Mouse (Mus musculus): ENCODE data around the gene Dzip1. TPM values are rescaled to one million over a fixed set of nuclear protein-coding genes. Genes with fewer than 3 reads are reported as not detected.

Dzip1 gene
- total and polyA plus RNA-seq, 3 experiments = 0.16 to 0.83 (median 0.51) TPM

GRCm38 (mm10) chr14:118827283-118827904 lies 97.9 kb downstream of the Dzip1 start:
- TF ChIP-seq JUND (conservative IDR thresholded peaks at IDR 0.05; ENCODE audit: low read depth, low read length) (no peak), UBTF (IDR thresholded peaks at IDR 0.05; ENCODE audit: low read depth, low read length) (no peak), RCOR1 (conservative IDR thresholded peaks at IDR 0.05; ENCODE audit: low read depth, low read length) (no peak), CHD2 (IDR thresholded peaks at IDR 0.05; ENCODE audit: low read length) (no peak), PAX5 (IDR thresholded peaks at IDR 0.05; ENCODE audit: low read length) (no peak), BHLHE40 (IDR thresholded peaks at IDR 0.05; ENCODE audit: low read depth, low read length) (no peak), CHD1 (IDR thresholded peaks at IDR 0.05; ENCODE audit: low read depth, low read length) (no peak), ZKSCAN1 (IDR thresholded peaks at IDR 0.05; ENCODE audit: borderline replicate concordance, low read depth, low read length) (no peak), USF2 (conservative IDR thresholded peaks at IDR 0.05; ENCODE audit: low read depth, low read length) (no peak), E2F4 (IDR thresholded peaks at IDR 0.05; ENCODE audit: insufficient replicate concordance, low read depth, low read length) (no peak), TCF12 (IDR thresholded peaks at IDR 0.05; ENCODE audit: low read depth, low read length) (no peak), MAX (IDR thresholded peaks at IDR 0.05; ENCODE audit: low read length) (no peak), MXI1 (IDR thresholded peaks at IDR 0.05; ENCODE audit: low read depth, low read length) (no peak), KAT2A (IDR thresholded peaks at IDR 0.05; ENCODE audit: insufficient replicate concordance, low read length) (no peak), ZNF384 (IDR thresholded peaks at IDR 0.05; ENCODE audit: low read depth, low read length) (no peak), NRF1 (IDR thresholded peaks at IDR 0.05; ENCODE audit: low read depth, low read length) (no peak)
- H3K4me3 ChIP-seq (replicated peaks in 1 of 3; ENCODE audit: low read depth in 2 of 3, low read length in 2 of 3, poor library complexity in 1 of 3) = no peak overlapping the region
- no peaks in the 10 kb centered on the region for H3K36me3 ChIP-seq (replicated peaks in 1 of 2; ENCODE audit: control insufficient read depth in 1 of 2, insufficient read depth in 1 of 2, low read length in 1 of 2)
- DNase-seq (ENCODE audit: extremely low read depth) = no peak
- H3K27me3 ChIP-seq (replicated peaks) = no peaks in the 10 kb centered on the region
- no peaks in the 10 kb centered on the region for H3K79me2 ChIP-seq (replicated peaks; ENCODE audit: control insufficient read depth, extremely low read depth, insufficient read depth, poor library complexity, severe bottlenecking)
- H3K9me3 ChIP-seq (replicated peaks; ENCODE audit: low read length) = no peaks in the 10 kb centered on the region
- no peak overlapping the region for H3K27ac ChIP-seq (ENCODE audit: insufficient read depth, low read depth)
- dilution Hi-C loops (cut with MboI; ENCODE audit: extremely low pct_ligation_motif_present, extremely low pct_unique_long_range_greater_than_20kb, low sequenced_read_pairs) = no loop called here
- in situ Hi-C loops (cut with MboI; ENCODE audit: low pct_ligation_motif_present, low pct_unique_long_range_greater_than_20kb, low sequenced_read_pairs) = loop anchor here (10.0 kb wide), 1 partner anchor 87 kb away; no protein-coding TSS in a partner anchor
- no peak overlapping the region for H3K9ac ChIP-seq (ENCODE audit: insufficient read depth, low read depth)
- H3K4me1 ChIP-seq (ENCODE audit: control insufficient read depth in 1 of 2, insufficient read depth in 2 of 2) = peaks cover 0 to 18% of the 10 kb centered on the region in 2 experiments; a peak in 2 of 4 replicates
- no peak overlapping the region for H3K4me2 ChIP-seq (ENCODE audit: insufficient read depth, low read depth, poor library complexity, severe bottlenecking)

- no peak overlapping the region for H3K9ac ChIP-seq (ENCODE audit: insufficient read depth, low read depth)
- in situ Hi-C loops (cut with MboI; ENCODE audit: low pct_ligation_motif_present, low pct_unique_long_range_greater_than_20kb, low sequenced_read_pairs) (loop anchor here (10.0 kb wide), 1 partner anchor 88 kb away; no protein-coding TSS in a partner anchor), dilution Hi-C loops (cut with MboI; ENCODE audit: extremely low pct_ligation_motif_present, extremely low pct_unique_long_range_greater_than_20kb, low sequenced_read_pairs) (no loop called here)
- no peak overlapping the region for H3K4me3 ChIP-seq (replicated peaks in 1 of 3; ENCODE audit: low read depth in 2 of 3, low read length in 2 of 3, poor library complexity in 1 of 3)
- peaks cover 0 to 18% of the 10 kb centered on the region in 2 experiments; a peak in 2 of 4 replicates for H3K4me1 ChIP-seq (ENCODE audit: control insufficient read depth in 1 of 2, insufficient read depth in 2 of 2)
- H3K27ac ChIP-seq (ENCODE audit: insufficient read depth, low read depth) = no peak overlapping the region
- no peak for DNase-seq (ENCODE audit: extremely low read depth)
- H3K4me2 ChIP-seq (ENCODE audit: insufficient read depth, low read depth, poor library complexity, severe bottlenecking) = 0 out of 2 replicates have a peak overlapping the region, but pooled peaks have one; percentile 22
- TF ChIP-seq CHD2 (IDR thresholded peaks at IDR 0.05; ENCODE audit: low read length) (no peak), CTCF (conservative IDR thresholded peaks at IDR 0.05 in 1 of 2, IDR thresholded peaks at IDR 0.05 in 1 of 2; ENCODE audit: low read depth in 2 of 2, low read length in 2 of 2) (no peak), MEF2A (IDR thresholded peaks at IDR 0.05; ENCODE audit: borderline replicate concordance, low read depth, low read length) (no peak), MAZ (IDR thresholded peaks at IDR 0.05; ENCODE audit: low read depth, low read length) (no peak), JUN (IDR thresholded peaks at IDR 0.05; ENCODE audit: insufficient read depth, low read depth, low read length) (no peak), JUND (conservative IDR thresholded peaks at IDR 0.05; ENCODE audit: low read depth, low read length) (no peak), ZC3H11A (IDR thresholded peaks at IDR 0.05; ENCODE audit: low read depth, low read length) (no peak), EP300 (IDR thresholded peaks at IDR 0.05; ENCODE audit: low read length) (no peak)
- H3K79me2 ChIP-seq (replicated peaks; ENCODE audit: control insufficient read depth, extremely low read depth, insufficient read depth, poor library complexity, severe bottlenecking) = no peaks in the 10 kb centered on the region
- no peaks in the 10 kb centered on the region for H3K9me3 ChIP-seq (replicated peaks; ENCODE audit: low read length)
- H3K36me3 ChIP-seq (replicated peaks in 1 of 2; ENCODE audit: control insufficient read depth in 1 of 2, insufficient read depth in 1 of 2, low read length in 1 of 2) = no peaks in the 10 kb centered on the region
- no peaks in the 10 kb centered on the region for H3K27me3 ChIP-seq (replicated peaks)
These were observed 98.9 kb downstream of the Dzip1 start for GRCm38 (mm10) chr14:118826346-118826745.

Measured in CH12.LX (cell line).